Mouse (Mus musculus) CH12.LX (cell line): ENCODE results near the gene Bri3.

Experiments
- CHD1 ChIP-seq: IDR thresholded peaks from 2 replicates; pipeline ENCODE4 v1.6.1; 2012; ENCODE audit warnings: low read depth, low read length, improper control_type of control experiment, inconsistent platforms
- CTCF ChIP-seq, 2 experiments: IDR thresholded peaks in 1 of 2; conservative IDR thresholded peaks in 1 of 2; 2 replicates each; pipeline ENCODE4 v1.5.1; 2011 to 2012; ENCODE audit warnings: low read depth in 2 of 2, low read length in 2 of 2, improper control_type of control experiment in 1 of 2, inconsistent platforms in 1 of 2, mild to moderate bottlenecking in 1 of 2, moderate library complexity in 1 of 2
- HCFC1 ChIP-seq: IDR thresholded peaks from 2 replicates; pipeline ENCODE4 v1.6.1; 2012; ENCODE audit warnings: low read depth, mild to moderate bottlenecking, inconsistent platforms, low read length, improper control_type of control experiment
- MAFK ChIP-seq: IDR thresholded peaks from 2 replicates; pipeline ENCODE4 v1.6.1; 2011; ENCODE audit warnings: low read length, improper control_type of control experiment; ENCODE audit not compliant: insufficient replicate concordance
- MAZ ChIP-seq: IDR thresholded peaks from 2 replicates; pipeline ENCODE4 v1.6.1; 2012; ENCODE audit warnings: low read depth, mild to moderate bottlenecking, inconsistent platforms, low read length, improper control_type of control experiment, moderate library complexity
- POLR2A ChIP-seq: IDR thresholded peaks from 2 replicates; pipeline ENCODE4 v1.6.1; 2011; ENCODE audit warnings: low read depth, mild to moderate bottlenecking, improper control_type of control experiment, low read length
- RCOR1 ChIP-seq: conservative IDR thresholded peaks from 2 replicates; pipeline ENCODE4 v1.6.1; 2012; ENCODE audit warnings: low read depth, mild to moderate bottlenecking, inconsistent platforms, low read length, improper control_type of control experiment
- UBTF ChIP-seq: IDR thresholded peaks from 2 replicates; pipeline ENCODE4 v1.6.1; 2012; ENCODE audit warnings: low read depth, mild to moderate bottlenecking, inconsistent platforms, low read length, improper control_type of control experiment, moderate library complexity

DNA sequence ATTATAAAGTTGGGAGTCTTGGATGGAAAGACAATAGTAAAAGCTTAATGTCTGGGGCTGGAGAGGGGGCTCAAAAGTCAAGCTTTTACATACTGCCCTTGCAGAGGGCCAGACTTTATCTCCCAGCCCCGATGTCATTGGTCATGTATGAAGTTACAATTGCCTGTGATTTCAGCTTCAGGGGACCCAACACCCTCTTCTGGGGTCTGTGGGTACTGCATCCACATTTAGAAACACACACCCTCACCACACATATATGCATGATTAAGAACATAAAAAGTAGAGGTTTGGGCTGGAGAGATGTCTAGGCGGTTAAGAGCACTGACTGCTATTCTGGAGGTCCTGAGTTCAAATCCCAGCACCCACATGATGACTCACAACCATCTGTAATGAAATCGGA is 137.5 kb downstream of the Bri3 start:
- TF ChIP-seq UBTF (no peak), MAZ (no peak), HCFC1 (no peak), RCOR1 (no peak), CTCF (conservative IDR thresholded peaks at IDR 0.05 in 1 of 2, IDR thresholded peaks at IDR 0.05 in 1 of 2; ENCODE audit: low read depth in 2 of 2, low read length in 2 of 2) (peak in 1 of 2 experiments; percentile 37; a peak in 2 of 4 replicates), POLR2A (no peak), CHD1 (no peak), MAFK (no peak)
